Mouse (Mus musculus) spleen, adult 18-20 months (tissue): ENCODE data around the gene Nudt9.

Experiments
- DNase-seq, 2 experiments: peaks; one replicate each; pipeline ENCODE4 v3.0.0; 2022; ENCODE audit warnings: mixed read lengths in 2 of 2

The Nudt9 gene

GRCm38 (mm10) chr5:104039154-104039932, 6.8 kb upstream of the Nudt9 start:
- DNase-seq: peak in 1 of 2 experiments; percentile 38

GRCm38 (mm10) chr5:104042906-104043305, 3.2 kb upstream of the Nudt9 start:
- DNase-seq: no peak

- DNase-seq: no peak
These were observed 2.4 kb upstream of the Nudt9 start for GRCm38 (mm10) chr5:104043704-104044103.

- DNase-seq: no peak
These were observed 1.3 kb downstream of the Nudt9 start for GRCm38 (mm10) chr5:104047200-104048105.

- no peak for DNase-seq
These were observed 2.0 kb downstream of the Nudt9 start for GRCm38 (mm10) chr5:104048139-104048538.

GRCm38 (mm10) chr5:104052956-104053355, 6.8 kb downstream of the Nudt9 start:
- DNase-seq: no peak

- no peak for DNase-seq
These were observed 8.8 kb downstream of the Nudt9 start for GRCm38 (mm10) chr5:104054938-104055337.

GRCm38 (mm10) chr5:104055816-104056215, 9.7 kb downstream of the Nudt9 start:
- no peak for DNase-seq

- no peak for DNase-seq
These were observed 10.2 kb downstream of the Nudt9 start for GRCm38 (mm10) chr5:104056295-104056694.

- DNase-seq: peak; percentile 28 to 72
These were observed 11.9 kb downstream of the Nudt9 start for GRCm38 (mm10) chr5:104058021-104058420.

GRCm38 (mm10) chr5:104059628-104060027, 13.5 kb downstream of the Nudt9 start:
- DNase-seq: no peak

GRCm38 (mm10) chr5:104060429-104060828, 14.3 kb downstream of the Nudt9 start:
- DNase-seq: no peak

GRCm38 (mm10) chr5:104061936-104062772, 16.0 kb downstream of the Nudt9 start:
- no peak for DNase-seq

GRCm38 (mm10) chr5:104062773-104063551, 16.9 kb downstream of the Nudt9 start:
- no peak for DNase-seq

GRCm38 (mm10) chr5:104068751-104069150, 22.6 kb downstream of the Nudt9 start:
- DNase-seq: no peak

- no peak for DNase-seq
These were observed 24.9 kb downstream of the Nudt9 start for GRCm38 (mm10) chr5:104071048-104071447.

- DNase-seq: no peak
These were observed 26.3 kb downstream of the Nudt9 start for GRCm38 (mm10) chr5:104072272-104072886.

GRCm38 (mm10) chr5:104073602-104074001, 27.5 kb downstream of the Nudt9 start:
- DNase-seq: no peak

GRCm38 (mm10) chr5:104074388-104074787, 28.3 kb downstream of the Nudt9 start:
- DNase-seq: peak in 1 of 2 experiments; percentile 64

- DNase-seq: no peak
These were observed 30.3 kb downstream of the Nudt9 start for GRCm38 (mm10) chr5:104076361-104076760.

GRCm38 (mm10) chr5:104077508-104077907, 31.4 kb downstream of the Nudt9 start, which contains the start of gene Gm17660:
TSS of gene Gm17660 (minus strand) at chr5:104077608.
- no peak for DNase-seq
